Mouse (Mus musculus) cortical plate, adult 2 months (tissue): ENCODE results near the gene Srgn. TPM values are rescaled to one million over a fixed set of nuclear protein-coding genes. Genes with fewer than 3 reads are reported as not detected.

Source experiments
- H3K27ac ChIP-seq: fragments of 200-500 bp; 2 replicates; pipeline ENCODE4 v1.5.1; 2012; ENCODE audit warnings: low read length, control low read depth, inconsistent platforms; ENCODE audit not compliant: insufficient read depth
- H3K4me1 ChIP-seq: fragments of 200-500 bp; 2 replicates; pipeline ENCODE4 v1.6.1; 2011; ENCODE audit warnings: low read length; ENCODE audit not compliant: control insufficient read depth, insufficient read depth
- H3K4me3 ChIP-seq: fragments of 200-500 bp; 2 replicates; pipeline ENCODE4 v1.5.1; 2011; ENCODE audit warnings: mild to moderate bottlenecking, low read length, control low read depth; ENCODE audit not compliant: insufficient read depth
- CTCF ChIP-seq: fragments of 200-500 bp; IDR thresholded peaks from 2 replicates; pipeline ENCODE4 v1.5.1; 2011; ENCODE audit warnings: mild to moderate bottlenecking, control low read depth, low read length; ENCODE audit not compliant: insufficient read depth; ENCODE audit errors: extremely low read depth
- POLR2A ChIP-seq: fragments of 200-500 bp; IDR thresholded peaks from 2 replicates; pipeline ENCODE4 v1.6.1; 2011; ENCODE audit warnings: mild to moderate bottlenecking, low read length, control low read depth; ENCODE audit not compliant: insufficient read depth; ENCODE audit errors: extremely low read depth
- polyA plus RNA-seq: library from polyadenylated mRNA; depleted of rRNA; stranded (reverse); fragments of >200 nt; gene quantifications from 2 replicates; pipeline ENCODE4 v1.2.3, GENCODE M21; 2012

The Srgn gene
- polyA plus RNA-seq, 1 experiment, result 15.8 TPM

DNA sequence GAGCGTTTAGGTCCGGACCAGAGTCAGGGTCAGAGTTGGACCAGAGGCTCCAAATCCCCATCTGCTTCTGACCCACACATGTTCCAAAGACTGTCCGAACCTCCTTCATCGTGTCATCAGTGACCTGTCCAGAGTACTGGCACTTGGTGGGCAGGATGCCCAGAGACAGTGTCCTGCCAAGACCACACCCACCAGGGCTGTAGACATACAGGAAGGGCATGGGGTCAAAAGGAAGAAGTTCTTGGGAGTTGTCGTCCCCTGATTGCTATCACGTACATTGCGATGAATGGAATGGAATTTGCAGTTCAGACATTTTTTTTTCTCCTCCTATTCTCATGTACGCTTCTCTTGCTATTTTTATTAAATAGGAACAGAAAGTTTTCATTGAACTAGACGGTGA lies 2.9 kb upstream of the Srgn start:
- H3K4me3 ChIP-seq, result no peak overlapping the region
- no peak overlapping the region for H3K27ac ChIP-seq
- no peak for TF ChIP-seq CTCF
- TF ChIP-seq POLR2A, result no peak
- no peaks in the 10 kb centered on the region for H3K4me1 ChIP-seq

DNA sequence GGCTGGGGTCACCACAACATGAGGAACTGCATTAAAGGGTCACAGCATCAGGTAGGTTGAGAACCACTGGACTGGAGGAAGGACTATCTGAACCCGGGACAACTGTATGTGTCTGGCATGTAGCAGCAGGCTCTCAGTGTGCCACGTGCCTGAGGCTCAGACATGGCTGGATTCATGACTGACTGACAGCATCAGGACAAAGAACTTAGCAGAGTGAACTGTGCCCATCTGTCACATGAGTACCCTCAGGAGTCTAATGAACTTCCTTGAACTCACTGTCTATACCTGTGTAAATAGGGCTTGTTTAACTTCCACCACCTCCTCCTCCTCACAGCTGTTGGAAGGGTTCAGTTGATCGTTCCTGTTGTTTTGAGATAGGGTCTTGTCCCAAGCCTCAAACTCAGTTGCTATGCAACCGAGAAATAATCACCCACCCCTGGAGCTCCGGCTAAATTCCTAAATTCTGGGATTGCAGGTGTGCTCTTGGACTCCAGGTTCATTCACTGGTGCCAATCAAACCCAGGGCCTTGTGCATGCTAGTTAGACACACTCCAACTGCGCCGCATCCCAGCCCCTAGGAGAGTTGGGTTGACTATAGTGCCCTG lies 4.8 kb downstream of the Srgn start:
- no peaks in the 10 kb centered on the region for H3K4me1 ChIP-seq
- TF ChIP-seq CTCF (no peak), POLR2A (no peak)
- H3K27ac ChIP-seq, result no peak overlapping the region

DNA sequence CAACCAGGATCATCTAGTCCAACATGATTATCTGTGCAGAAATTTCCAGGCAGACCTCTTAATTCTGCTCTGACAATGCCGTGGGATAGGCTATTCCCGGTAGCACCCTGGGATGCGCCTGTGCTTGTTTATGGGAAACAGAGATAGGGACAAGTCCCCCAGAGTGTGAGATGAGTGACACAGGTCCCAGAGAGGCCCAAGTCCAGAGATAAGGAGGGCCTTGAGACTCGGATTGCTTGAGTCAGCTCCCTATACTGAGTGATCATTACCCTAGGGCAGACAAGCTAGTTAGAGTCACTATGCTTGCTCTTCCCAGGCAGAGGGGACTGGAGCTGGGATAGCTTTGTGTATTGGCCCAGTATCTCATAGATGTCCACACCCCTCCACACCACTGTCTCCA lies 5.5 kb downstream of the Srgn start:
- TF ChIP-seq POLR2A (no peak), CTCF (no peak)
- no peak overlapping the region for H3K27ac ChIP-seq

More for the DNA sequence above, 4.8 kb downstream of the Srgn start:
- H3K4me3 ChIP-seq, result no peak overlapping the region

DNA sequence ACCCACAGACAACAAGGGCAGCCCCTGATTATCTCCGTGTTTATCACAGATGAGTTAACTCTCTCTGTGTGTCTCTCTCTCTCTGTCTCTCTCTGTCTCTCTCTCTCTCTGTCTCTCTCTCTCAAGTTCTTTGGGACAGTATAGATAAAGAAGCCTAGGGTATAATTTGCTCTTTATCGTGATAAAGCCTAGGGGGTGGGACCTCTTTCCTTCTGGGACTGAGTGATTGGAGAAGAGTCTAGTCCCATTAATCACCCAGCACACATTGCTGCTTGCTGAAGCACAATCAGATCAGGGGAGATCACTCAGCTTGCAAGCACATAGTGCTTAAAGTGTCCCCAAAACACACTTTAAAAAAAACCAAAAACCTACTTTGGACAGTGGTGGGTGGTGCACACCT lies 6.3 kb downstream of the Srgn start:
- H3K4me3 ChIP-seq, result no peak overlapping the region
- TF ChIP-seq CTCF (no peak), POLR2A (no peak)
- H3K27ac ChIP-seq, result no peak overlapping the region
- H3K4me1 ChIP-seq, result no peaks in the 10 kb centered on the region

More for the DNA sequence above, 5.5 kb downstream of the Srgn start:
- Histone ChIP-seq H3K4me1 (no peaks in the 10 kb centered on the region), H3K4me3 (no peak overlapping the region)

DNA sequence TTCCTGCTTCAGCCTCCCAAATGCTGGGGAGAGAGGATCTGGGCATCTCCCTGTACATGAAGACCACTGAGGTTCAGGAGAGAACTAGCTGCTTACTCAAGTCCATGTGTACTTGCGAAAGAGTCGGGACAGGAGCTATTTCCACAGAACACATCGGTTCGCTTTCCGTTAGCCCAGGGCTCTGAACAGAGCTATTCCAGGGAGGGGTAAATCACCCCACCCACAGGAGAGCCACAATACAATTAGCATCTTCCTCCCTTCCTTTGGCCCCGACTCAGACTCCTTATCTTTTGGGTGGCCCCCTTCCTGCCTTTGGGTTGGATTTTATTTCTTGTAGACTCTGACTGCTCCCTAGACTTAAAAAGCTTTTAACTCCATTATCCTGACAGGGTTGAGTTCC lies 9.7 kb downstream of the Srgn start:
- Histone ChIP-seq H3K4me3 (no peak overlapping the region), H3K27ac (no peak overlapping the region), H3K4me1 (no peaks in the 10 kb centered on the region)
- TF ChIP-seq POLR2A (no peak), CTCF (no peak)

DNA sequence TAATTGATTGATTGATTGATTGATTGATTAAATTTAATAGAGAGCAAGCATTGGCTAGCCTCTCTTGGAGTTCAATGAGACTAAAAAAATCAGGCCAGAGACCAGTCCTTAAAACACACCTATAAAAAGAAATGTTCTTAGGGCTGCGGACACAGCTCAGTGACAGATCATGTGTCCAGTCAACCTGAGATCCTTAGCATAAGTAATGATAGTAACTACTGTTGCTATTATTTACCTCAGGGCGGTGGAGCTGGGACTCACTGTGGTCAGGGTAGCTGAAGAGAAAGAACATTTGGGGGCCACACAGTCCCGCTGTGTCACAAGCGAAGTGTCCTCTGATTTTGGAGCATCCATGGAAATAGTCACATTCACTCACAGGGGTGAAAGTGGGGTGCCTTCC lies 14.4 kb downstream of the Srgn start:
- Histone ChIP-seq H3K4me1 (no peaks in the 10 kb centered on the region), H3K27ac (no peak overlapping the region), H3K4me3 (no peak overlapping the region)
- TF ChIP-seq POLR2A, result no peak
- no peak for TF ChIP-seq CTCF

DNA sequence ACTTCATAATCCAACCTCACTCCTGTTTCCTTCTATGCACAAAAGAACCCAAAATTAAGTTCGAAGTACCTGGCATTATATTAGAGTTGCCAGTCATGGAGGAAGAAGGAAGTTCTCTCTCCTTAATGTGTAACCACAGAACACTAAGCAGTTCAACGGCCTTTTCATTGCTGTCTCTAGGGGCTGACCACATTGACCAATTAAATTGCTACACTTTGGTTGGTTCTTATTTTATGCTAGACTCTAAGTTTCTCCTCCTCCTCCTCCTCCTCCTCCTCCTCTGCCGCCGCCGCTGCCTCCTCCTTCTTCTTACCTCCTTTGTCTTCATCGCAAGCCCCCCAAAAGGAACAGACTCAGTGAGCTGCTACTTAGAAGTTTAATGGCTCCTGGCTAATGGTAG lies 15.7 kb downstream of the Srgn start:
- no peak overlapping the region for H3K27ac ChIP-seq
- no peak overlapping the region for H3K4me3 ChIP-seq
- H3K4me1 ChIP-seq, result 0 out of 2 replicates have a peak, but pooled peaks cover 1% of the 10 kb centered on the region
- TF ChIP-seq POLR2A (no peak), CTCF (no peak)

DNA sequence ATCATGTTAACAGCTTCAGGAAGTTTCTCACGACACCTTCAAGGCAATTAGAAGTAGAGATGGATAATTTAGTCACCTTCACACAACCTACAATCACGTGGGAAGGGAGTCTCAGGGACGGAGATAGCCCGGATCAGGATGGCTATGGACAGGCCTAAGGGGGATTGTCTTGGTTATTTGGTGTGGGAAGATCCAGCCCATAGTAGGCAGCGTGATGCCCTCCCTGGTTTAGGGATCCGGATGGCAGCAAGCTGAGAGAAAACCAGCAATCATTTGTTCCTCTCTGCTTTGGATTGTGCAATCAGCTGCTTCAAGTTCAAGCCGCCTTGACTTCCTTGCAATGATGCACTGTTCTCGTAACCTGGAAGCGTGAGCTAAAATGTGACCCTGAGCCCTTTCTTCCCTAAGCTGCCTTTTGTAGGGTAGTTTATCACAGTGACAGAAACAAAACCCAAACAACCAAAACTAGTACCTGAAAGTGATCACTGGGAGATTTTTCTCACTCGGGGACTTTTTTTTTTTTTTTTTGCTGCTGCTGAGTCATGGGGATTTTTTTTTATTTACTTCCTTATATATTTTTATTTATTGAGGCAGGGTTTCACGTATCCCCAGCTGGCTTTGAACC lies 18.1 kb downstream of the Srgn start:
- no peak overlapping the region for H3K4me3 ChIP-seq
- TF ChIP-seq CTCF, result no peak
- TF ChIP-seq POLR2A, result no peak
- H3K27ac ChIP-seq, result 0 out of 2 replicates have a peak overlapping the region, but pooled peaks have one; percentile 48
- 0 out of 2 replicates have a peak, but pooled peaks cover 1% of the 10 kb centered on the region for H3K4me1 ChIP-seq

DNA sequence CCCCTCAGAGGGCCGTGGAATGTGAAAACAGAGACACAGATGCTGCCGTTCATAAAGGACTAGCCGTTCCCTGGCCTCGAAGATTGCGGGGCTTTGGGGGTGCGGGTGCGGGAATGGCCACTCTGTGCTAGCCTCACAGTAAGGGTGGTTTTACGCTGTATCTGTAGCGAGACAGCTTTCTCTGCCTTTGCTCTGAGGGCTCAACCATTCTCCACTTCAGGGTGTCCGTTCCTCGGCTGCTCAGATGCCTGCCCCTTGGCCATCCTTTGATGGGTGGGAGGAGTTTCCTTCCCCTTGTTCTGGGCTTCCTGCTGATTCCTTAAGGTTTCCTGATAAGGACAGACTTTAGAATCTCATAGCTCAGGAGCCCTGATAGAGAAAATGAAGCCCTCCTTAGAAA lies 18.8 kb downstream of the Srgn start:
- Histone ChIP-seq H3K4me3 (peak overlapping the region; percentile 33; the same call in 1 of the 2 replicates), H3K27ac (0 out of 2 replicates have a peak overlapping the region, but pooled peaks have one; percentile 48), H3K4me1 (0 out of 2 replicates have a peak, but pooled peaks cover 1% of the 10 kb centered on the region)
- TF ChIP-seq POLR2A, result 0 out of 2 replicates have a peak, but pooled peaks have one; percentile 18
- no peak for TF ChIP-seq CTCF

DNA sequence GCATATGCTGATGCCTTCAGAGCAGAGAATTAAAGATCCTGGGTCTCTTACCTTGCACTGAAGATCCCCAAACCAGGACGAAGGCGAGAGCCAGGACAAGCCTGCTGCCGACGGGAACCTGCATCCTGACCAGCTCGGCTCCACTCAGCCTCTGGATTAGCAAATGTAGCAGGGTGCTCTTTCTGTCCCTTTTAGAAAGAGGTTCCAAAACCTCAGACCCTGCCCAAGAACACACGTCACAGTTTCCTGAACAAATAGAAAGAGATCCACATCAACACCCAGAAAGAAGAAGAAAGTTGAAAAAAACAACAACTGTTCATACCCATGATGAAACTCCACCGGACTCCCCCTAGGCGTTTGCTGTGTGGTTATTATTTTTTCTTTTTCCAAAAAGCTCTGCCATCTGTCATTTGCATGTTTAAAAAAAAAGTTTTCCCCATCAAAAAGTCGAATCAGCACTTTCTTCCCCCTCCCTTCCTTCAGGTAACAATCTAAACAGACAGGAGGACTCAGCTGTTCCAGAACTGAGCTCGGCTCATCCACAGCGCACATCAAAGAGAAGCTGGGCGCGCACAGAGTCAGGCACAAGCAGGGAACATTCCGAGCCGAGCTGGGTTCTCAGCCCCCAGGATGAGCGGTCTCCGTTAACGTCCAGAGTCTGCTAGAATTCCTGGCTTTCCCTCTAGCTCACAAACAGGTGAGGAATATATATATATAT lies 19.5 kb downstream of the Srgn start:
- 0 out of 2 replicates have a peak, but pooled peaks cover 1% of the 10 kb centered on the region for H3K4me1 ChIP-seq
- TF ChIP-seq POLR2A, result 0 out of 2 replicates have a peak, but pooled peaks have one; percentile 26
- TF ChIP-seq CTCF, result no peak
- H3K27ac ChIP-seq, result peak overlapping the region; percentile 81
- peak overlapping the region; percentile 33 for H3K4me3 ChIP-seq
